Mouse (Mus musculus) embryonic fibroblast, embryonic 13.5 days (primary cell): ENCODE results near the gene Dnajc22.

Experiments
- CTCF ChIP-seq: IDR thresholded peaks from 2 replicates; pipeline ENCODE4 v1.5.1; 2011; ENCODE audit warnings: mild to moderate bottlenecking, control low read depth, low read length, moderate library complexity, borderline replicate concordance; ENCODE audit not compliant: insufficient read depth
- POLR2A ChIP-seq: IDR thresholded peaks from 2 replicates; pipeline ENCODE4 v1.6.1; 2011; ENCODE audit warnings: low read depth, mild to moderate bottlenecking, control low read depth, low read length, moderate library complexity

DNA sequence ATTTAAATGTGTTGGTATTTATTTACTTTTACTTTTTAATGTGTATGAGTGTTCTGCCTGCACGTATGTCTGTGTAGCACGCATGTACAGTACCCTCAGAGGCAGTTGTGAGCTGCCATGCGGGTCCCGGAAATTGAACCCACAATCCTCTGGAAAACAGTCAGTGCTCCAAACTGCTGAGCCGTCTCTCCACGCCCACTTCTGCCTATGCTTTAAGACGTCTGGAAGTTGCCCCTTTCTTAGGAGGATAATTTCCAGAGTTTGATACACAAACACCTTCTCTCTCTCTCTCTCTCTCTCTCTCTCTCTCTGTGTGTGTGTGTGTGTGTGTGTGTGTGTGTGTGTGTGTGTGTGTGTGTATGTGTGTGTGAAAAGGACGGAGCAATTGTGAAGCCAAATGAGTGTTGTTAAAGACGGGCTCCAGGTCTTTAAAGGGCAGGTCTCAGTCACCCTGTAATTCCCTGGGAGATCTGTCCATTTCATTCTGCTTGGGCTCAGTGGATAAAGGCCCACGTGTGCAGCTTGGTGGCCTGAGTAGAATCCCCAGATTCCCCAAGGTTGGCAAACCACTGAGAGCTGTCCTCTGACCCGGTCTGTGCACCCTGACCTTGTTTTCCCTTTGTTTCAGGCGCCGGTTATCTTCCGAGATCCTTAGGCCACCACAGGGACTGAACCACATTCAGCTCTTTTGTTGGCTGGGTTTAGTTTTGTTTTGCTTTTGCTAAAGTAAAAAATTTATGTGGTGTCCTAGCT is 21.5 kb downstream of the Dnajc22 start:
- TF ChIP-seq CTCF, result no peak
- TF ChIP-seq POLR2A, result no peak
